Mouse (Mus musculus) activated CD4-positive, CD25-positive, alpha-beta regulatory T cell, adult 9 weeks (primary cell): ENCODE data around the gene Vmn2r21. TPM values are rescaled to one million over a fixed set of nuclear protein-coding genes. Genes with fewer than 3 reads are reported as not detected.

Source experiments
- polyA plus RNA-seq: library from polyadenylated mRNA; unstranded; fragments of 100-300 nt; shearing (Covaris generic); gene quantifications from one replicate; pipeline ENCODE4 v1.2.1, GENCODE M21; 2017

Vmn2r21 gene
- polyA plus RNA-seq, result not detected

GRCm38 (mm10) chr6:123533306-123533705 is at the start of gene Vmn2r21:
Gene Vmn2r21, minus strand, starts transcription at chr6:123533406.

Other genes starting within 250 kb of the Vmn2r21 start
- gene Clec4e, start 243.5 kb downstream of the Vmn2r21 start, polyA plus RNA-seq, result not detected
- gene Vmn2r19, start 225.1 kb downstream of the Vmn2r21 start, polyA plus RNA-seq, result not detected
- gene Vmn2r20, start 115.3 kb downstream of the Vmn2r21 start, polyA plus RNA-seq, result not detected
- gene Vmn2r22, start 117.3 kb upstream of the Vmn2r21 start, polyA plus RNA-seq, result not detected
- gene Vmn2r23, start 169.3 kb upstream of the Vmn2r21 start, polyA plus RNA-seq, result not detected
- gene Vmn2r24, start 245.5 kb upstream of the Vmn2r21 start, polyA plus RNA-seq, result not detected